Mouse (Mus musculus): Measurements from ENCODE around the gene Zfand6. TPM values are rescaled to one million over a fixed set of nuclear protein-coding genes. Genes with fewer than 3 reads are reported as not detected.

Gene Zfand6
- total RNA-seq (2023), result 100 to 1,000 TPM; 141 to 142 TPM

GRCm38 (mm10) chr7:84689251-84690100 is at the start of gene Zfand6:
Zfand6 (minus strand) TSS chr7:84689959.

GRCm38 (mm10) chr7:84606293-84606749 is 83.4 kb downstream of the Zfand6 start, which contains the start of gene Fah:
Fah (minus strand) TSS chr7:84606722.

Other genes starting within 250 kb of the Zfand6 start
- gene Gm2115, start 161.0 kb downstream of the Zfand6 start, total RNA-seq (2023), result not detected
- gene Fah, start 83.2 kb downstream of the Zfand6 start, total RNA-seq (2023), result 1 to 10 TPM; 2.8 to 4.0 TPM
- not detected for gene Olfr291, start 163.6 kb upstream of the Zfand6 start, total RNA-seq (2023)

All from T-cell, adult 66 days (primary cell).